Comparison of ENCODE assay signal across 12 mouse cellular contexts in genomic region chr1:179842568-179842967, GRCm38 (mm10). TPM values are rescaled to one million over a fixed set of nuclear protein-coding genes. Genes with fewer than 3 reads are reported as not detected.
A peak's percentile ranks its signal among the peaks of the same experiment; 100 is the strongest.
DNase-seq lines count a peak whose midpoint lies in the region; ATAC-seq and TF ChIP-seq lines count a peak whose summit lies in the region.
"Had no signal": no experiment of that assay in that cellular context is flagged by ENCODE, and none has a peak within 500 bp of the region (broad histone marks: within the 10 kb centered on the region; RNA-seq: fewer than 3 reads in every experiment).

No protein-coding gene starts in this region.

- TF ChIP-seq CTCF in kidney, adult 2 months (conservative IDR thresholded peaks at IDR 0.05; ENCODE audit: insufficient read depth, insufficient read length, low read depth, low read length): no peak
- TF ChIP-seq CTCF in forebrain, postnatal 0 days (IDR thresholded peaks at IDR 0.05; ENCODE audit: low read depth): no peak

- no peaks in the 10 kb centered on the region for H3K27me3 ChIP-seq in kidney, adult 2 months (replicated peaks; ENCODE audit: control insufficient read depth, insufficient read depth, low read length)
- H3K27me3 ChIP-seq in limb, embryonic 10.5 days (ENCODE audit: low read depth, poor library complexity, severe bottlenecking): no peaks in the 10 kb centered on the region
- H3K27me3 ChIP-seq in forebrain, postnatal 0 days (ENCODE audit: insufficient read depth, low read length): no peaks in the 10 kb centered on the region
- H3K27me3 ChIP-seq: hindbrain, embryonic 15.5 days; limb, embryonic 15.5 days; neural tube, embryonic 12.5 days had no signal

- no peaks in the 10 kb centered on the region; the same call in 1 of the 2 replicates for H3K4me1 ChIP-seq in kidney, adult 2 months (ENCODE audit: control insufficient read depth, insufficient read depth, low read length)
- H3K4me1 ChIP-seq in limb, embryonic 10.5 days: no peaks in the 10 kb centered on the region
- no peaks in the 10 kb centered on the region for H3K4me1 ChIP-seq in forebrain, postnatal 0 days (ENCODE audit: insufficient read depth)
- H3K4me1 ChIP-seq: hindbrain, embryonic 15.5 days; neural tube, embryonic 12.5 days had no signal

- H3K27ac ChIP-seq in kidney, adult 2 months (ENCODE audit: insufficient read depth, low read depth, low read length): no peak overlapping the region
- H3K27ac ChIP-seq in limb, embryonic 10.5 days: no peak overlapping the region
- H3K27ac ChIP-seq in forebrain, postnatal 0 days (ENCODE audit: low read depth, low read length): no peak overlapping the region
- H3K27ac ChIP-seq: hindbrain, embryonic 15.5 days; limb, embryonic 15.5 days; neural tube, embryonic 12.5 days had no signal

- DNase-seq in kidney, adult 2 months: peak; percentile 31
- DNase-seq in kidney, adult 9 months: no peak
- DNase-seq in 416B (ENCODE audit: low read depth): peak; percentile 91
- peak; percentile 32 for DNase-seq in brain, adult 2 months (ENCODE audit: low read depth, low spot score)
- DNase-seq in lung, adult 18-20 months: peak; percentile 80 to 81
- DNase-seq in limb, embryonic 10.5 days (ENCODE audit: low spot score): no peak
- no peak for DNase-seq in forebrain, postnatal 0 days
- no peak for DNase-seq in left cerebral cortex, adult 8-10 months (ENCODE audit: low spot score in 2 of 2)

- H3K9me3 ChIP-seq in limb, embryonic 10.5 days (replicated peaks): no peaks in the 10 kb centered on the region
- no peaks in the 10 kb centered on the region for H3K9me3 ChIP-seq in forebrain, postnatal 0 days (ENCODE audit: low read length)
- H3K9me3 ChIP-seq: hindbrain, embryonic 15.5 days; limb, embryonic 15.5 days; neural tube, embryonic 12.5 days had no signal

- H3K9ac ChIP-seq in forebrain, postnatal 0 days: no peak overlapping the region
- H3K9ac ChIP-seq: hindbrain, embryonic 15.5 days; limb, embryonic 15.5 days; neural tube, embryonic 12.5 days had no signal

- no peaks in the 10 kb centered on the region for H3K36me3 ChIP-seq in kidney, adult 2 months (ENCODE audit: control insufficient read depth, insufficient read depth, low read length)
- no peaks in the 10 kb centered on the region for H3K36me3 ChIP-seq in limb, embryonic 10.5 days
- H3K36me3 ChIP-seq in forebrain, postnatal 0 days (ENCODE audit: insufficient read depth): no peaks in the 10 kb centered on the region
- H3K36me3 ChIP-seq: hindbrain, embryonic 15.5 days; limb, embryonic 15.5 days; neural tube, embryonic 12.5 days had no signal

- ATAC-seq in forebrain, postnatal 0 days: no peak

- 64% methylated on average over 7 of the region's 7 CpGs for WGBS in kidney, adult 2 months
- WGBS in limb, embryonic 10.5 days: 86% methylated on average over 7 of the region's 7 CpGs
- 57% methylated on average over 7 of the region's 7 CpGs for WGBS in forebrain, postnatal 0 days

- no peak for TF ChIP-seq POLR2A in kidney, adult 2 months (IDR thresholded peaks at IDR 0.05; ENCODE audit: low read depth, low read length)

- H3K4me3 ChIP-seq in kidney, adult 2 months (ENCODE audit: insufficient read depth, low read depth, low read length): no peak overlapping the region
- no peak overlapping the region for H3K4me3 ChIP-seq in limb, embryonic 10.5 days
- H3K4me3 ChIP-seq in forebrain, postnatal 0 days (ENCODE audit: low read depth, low read length): no peak overlapping the region
- H3K4me3 ChIP-seq: erythroblast, embryonic 14.5 days; hindbrain, embryonic 15.5 days; limb, embryonic 15.5 days; neural tube, embryonic 12.5 days had no signal

- no peak overlapping the region for H3K4me2 ChIP-seq in forebrain, postnatal 0 days (ENCODE audit: low read depth)
- H3K4me2 ChIP-seq: hindbrain, embryonic 15.5 days; limb, embryonic 15.5 days; neural tube, embryonic 12.5 days had no signal

RNA-seq across cellular contexts. Expression of gene Ahctf1, which starts 39.1 kb away (rescaled TPM):
- polyA plus RNA-seq in kidney, adult 2 months (2012; rRNA removed): 6.3 and 6.4 TPM in 2 replicates
- 34.9 and 36.1 TPM in 2 replicates for polyA plus RNA-seq in limb, embryonic 10.5 days (2016; fragmentation: Nextera tagmentation; extraction: Ambion mirVana)
- total RNA-seq in forebrain, postnatal 0 days (2014; rRNA removed): 35.2 and 41.8 TPM in 2 replicates
- polyA plus RNA-seq in forebrain, postnatal 0 days (2015; fragmentation: Nextera tagmentation; extraction: Ambion mirVana): 5.2 and 8.0 TPM in 2 replicates
- 10 to 100 TPM; 35.4 to 38.4 (median 36.1) TPM for total RNA-seq in left cerebral cortex, adult 8-10 months (2022)

RNA-seq across cellular contexts. Expression of gene Gm10518, which starts 39.4 kb away (rescaled TPM):
- not detected in 2 replicates for polyA plus RNA-seq in kidney, adult 2 months (2012; rRNA removed)
- polyA plus RNA-seq in limb, embryonic 10.5 days (2016; fragmentation: Nextera tagmentation; extraction: Ambion mirVana): 0.26 TPM in 1 of 2 replicates, not detected in the other
- total RNA-seq in forebrain, postnatal 0 days (2014; rRNA removed): not detected in 2 replicates
- not detected in 2 replicates for polyA plus RNA-seq in forebrain, postnatal 0 days (2015; fragmentation: Nextera tagmentation; extraction: Ambion mirVana)
- total RNA-seq in left cerebral cortex, adult 8-10 months (2022): not detected
- polyA plus RNA-seq: erythroblast, embryonic 14.5 days had no signal

Comparison
In these comparisons a context has a peak if more than half of its experiments do, and no peak if none do; other contexts are left out.
1. DNase-seq: peak in kidney, adult 2 months (single experiment), 416B (single experiment), brain, adult 2 months (single experiment) and lung, adult 18-20 months (2 of 2); none in kidney, adult 9 months (single experiment), limb, embryonic 10.5 days (single experiment), forebrain, postnatal 0 days (single experiment) and left cerebral cortex, adult 8-10 months (0 of 2).